Mouse (Mus musculus) liver, adult 2 months (tissue): Measurements from ENCODE around the gene Gm8369.
"Not testable (repeated sequence)": the region's sequence is repeated elsewhere in the genome, so short reads cannot be mapped to it uniquely, and the experiment has no call there.

Experiments used
- CTCF ChIP-seq: fragments of 200-500 bp; IDR thresholded peaks from 2 replicates; pipeline ENCODE4 v1.5.1; 2011; ENCODE audit warnings: low read depth, low read length, control low read depth
- POLR2A ChIP-seq: fragments of 200-500 bp; IDR thresholded peaks from 2 replicates; pipeline ENCODE4 v1.6.1; 2011; ENCODE audit warnings: low read length, control low read depth; ENCODE audit not compliant: insufficient read depth; ENCODE audit errors: extremely low read depth

DNA sequence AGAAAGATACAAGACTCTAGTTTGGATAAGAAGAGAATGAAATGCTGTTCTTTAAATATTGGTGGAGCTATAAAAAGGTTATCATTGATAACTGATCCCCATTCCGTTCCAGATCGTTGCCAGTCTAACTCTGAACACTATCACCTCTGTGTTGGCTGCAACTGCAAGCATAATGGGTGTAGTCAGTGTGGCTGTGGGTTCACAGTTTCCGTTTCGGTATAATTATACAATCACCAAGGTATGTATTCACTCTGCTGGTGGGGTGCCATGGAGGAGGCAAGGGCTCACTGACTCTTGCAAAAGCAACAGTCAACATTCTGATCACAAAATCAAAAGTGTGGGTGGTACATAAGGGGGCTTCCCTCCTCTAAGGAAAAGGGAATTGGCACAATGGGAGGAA, 26.7 kb upstream of the Gm8369 start:
- TF ChIP-seq POLR2A, CTCF: not testable (repeated sequence)
